Mouse (Mus musculus): ENCODE data around the gene Cacnb4.

DNA sequence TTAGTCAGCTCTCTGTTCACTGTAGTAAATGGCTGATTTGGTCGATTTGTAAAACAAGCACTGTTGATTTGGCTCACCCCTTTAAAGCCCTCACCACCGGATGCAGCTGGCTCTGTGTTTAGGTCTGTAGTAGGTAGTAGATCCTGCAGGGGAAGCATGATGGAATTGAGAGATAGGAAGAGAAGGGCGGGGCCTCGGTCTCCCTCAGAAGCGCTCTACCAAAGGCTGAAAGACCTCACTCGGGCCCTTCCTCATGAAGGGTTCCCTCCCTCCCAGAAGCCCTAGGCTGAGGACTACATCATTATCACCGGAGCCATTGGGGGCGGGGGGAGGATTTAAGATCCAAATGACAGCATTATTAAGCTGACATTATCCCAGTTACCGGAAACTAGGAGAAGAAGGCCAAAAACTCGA is 297.8 kb downstream of the Cacnb4 start:
- TF ChIP-seq CTCF (IDR thresholded peaks at IDR 0.05; ENCODE audit: insufficient read depth, low read length) (no peak), POLR2A (IDR thresholded peaks at IDR 0.05; ENCODE audit: borderline replicate concordance, extremely low read depth, low read depth, low read length) (no peak)
